Mouse (Mus musculus) liver, embryonic 14.5 days (tissue): ENCODE data around the gene Enho. TPM values are rescaled to one million over a fixed set of nuclear protein-coding genes. Genes with fewer than 3 reads are reported as not detected.

ENCODE experiments used
- ATAC-seq: fragments of 200-750 bp; cut with Nextera tagmentation; 2 replicates; pipeline ENCODE4 v1.8.0; 2017; ENCODE audit warnings: moderate number of reproducible peaks, mild to moderate bottlenecking, moderate library complexity; ENCODE audit not compliant: insufficient read depth
- DNase-seq, 3 experiments: peaks; one replicate each; pipeline ENCODE4 v3.0.0-alpha.2; 2012 to 2013; ENCODE audit warnings: low read depth in 3 of 3, low spot score in 3 of 3
- H3K27ac ChIP-seq: fragments of 300-500 bp; sonication (generic); 2 replicates; pipeline ENCODE4 v1.5.1; 2014; ENCODE audit warnings: moderate library complexity, mild to moderate bottlenecking, control low read depth, inconsistent platforms
- H3K27me3 ChIP-seq: fragments of 300-500 bp; sonication (generic); 2 replicates; pipeline ENCODE4 v1.6.1; 2014; ENCODE audit warnings: mild to moderate bottlenecking, low read length, moderate library complexity; ENCODE audit not compliant: control insufficient read depth, insufficient read depth
- H3K36me3 ChIP-seq: fragments of 300-500 bp; sonication (generic); replicated peaks from 2 replicates; pipeline ENCODE4 v1.6.1; 2014; ENCODE audit warnings: low read depth; ENCODE audit not compliant: control insufficient read depth, insufficient read depth
- H3K4me1 ChIP-seq, 2 experiments: fragments of 200-500 bp in 1 of 2; fragments of 300-500 bp in 1 of 2; sonication (generic) in 1 of 2; replicated peaks; 2 replicates each; pipeline ENCODE4 v1.6.1; 2012 to 2014; ENCODE audit warnings: antibody characterized with exemption in 1 of 2, inconsistent platforms in 1 of 2, low read length in 1 of 2; ENCODE audit not compliant: control insufficient read depth in 2 of 2, insufficient read depth in 2 of 2
- H3K4me2 ChIP-seq: fragments of 300-500 bp; sonication (generic); 2 replicates; pipeline ENCODE4 v1.6.1; 2014; ENCODE audit warnings: low read depth, mild to moderate bottlenecking, control low read depth, moderate library complexity
- H3K4me3 ChIP-seq, 2 experiments: fragments of 200-500 bp in 1 of 2; fragments of 300-500 bp in 1 of 2; sonication (generic) in 1 of 2; 2 replicates each; pipeline ENCODE4 v1.5.1; 2012 to 2014; ENCODE audit warnings: low read depth in 2 of 2, low read length in 2 of 2, mild to moderate bottlenecking in 2 of 2, control low read depth in 1 of 2, inconsistent platforms in 1 of 2, moderate library complexity in 1 of 2; ENCODE audit not compliant: insufficient read depth in 1 of 2
- H3K9ac ChIP-seq: fragments of 300-500 bp; sonication (generic); replicated peaks from 2 replicates; pipeline ENCODE4 v1.6.1; 2014; ENCODE audit warnings: mild to moderate bottlenecking, control low read depth, moderate library complexity
- H3K9me3 ChIP-seq: fragments of 300-500 bp; sonication (generic); 2 replicates; pipeline ENCODE4 v1.6.1; 2016; ENCODE audit warnings: low read length, mixed read lengths; ENCODE audit not compliant: control insufficient read depth
- CTCF ChIP-seq: IDR thresholded peaks from 2 replicates; pipeline ENCODE4 v1.5.1; 2016; ENCODE audit warnings: antibody characterized with exemption, low read depth, control low read depth
- EP300 ChIP-seq: IDR thresholded peaks from 2 replicates; pipeline ENCODE4 v1.6.1; 2016; ENCODE audit warnings: antibody characterized with exemption, low read depth
- WGBS: fragments of 180-500 bp; shearing (Covaris S2); extraction: QIAGEN DNeasy Blood & Tissue Kit; methylation state at CpG from one replicate; pipeline ENCODE4 v1.1.7; 2014; ENCODE audit not compliant: insufficient replicate concordance; 5-methylcytosine and 5-hydroxymethylcytosine counted together
- polyA plus RNA-seq, 2 experiments: library from polyadenylated mRNA; depleted of rRNA in 1 of 2; stranded (reverse) in 1 of 2; unstranded in 1 of 2; fragments of >200 nt; fragmentation: Nextera tagmentation in 1 of 2; extraction: Ambion mirVana in 1 of 2; gene quantifications; 2 replicates each; pipeline versions ENCODE4 v1.2.1 to v1.2.3; 2012 to 2014

The Enho gene
- polyA plus RNA-seq, 2 experiments: 1.2 to 1.8 TPM

DNA sequence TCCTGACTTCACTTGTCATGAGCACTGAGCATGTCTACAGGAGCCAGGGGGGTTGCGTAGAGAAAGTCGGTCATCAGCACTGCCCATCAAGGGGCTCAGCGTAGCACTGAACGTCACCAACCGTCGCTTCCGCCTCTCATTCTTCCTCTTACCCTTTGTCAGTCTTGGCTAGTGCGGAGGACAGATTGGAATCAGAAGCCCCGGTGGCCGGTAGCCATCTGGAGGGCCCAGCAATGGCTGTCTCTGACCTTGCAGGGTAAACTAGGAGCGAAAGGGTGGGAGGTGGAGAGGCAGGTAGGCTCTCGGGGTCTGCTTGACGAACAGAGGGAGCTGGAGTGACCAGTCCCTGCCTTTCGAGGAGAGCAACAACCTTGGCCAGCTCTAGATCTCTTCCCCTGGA lies 18.1 kb downstream of the Enho start:
- 70% methylated on average over 14 of the region's 14 CpGs for WGBS

DNA sequence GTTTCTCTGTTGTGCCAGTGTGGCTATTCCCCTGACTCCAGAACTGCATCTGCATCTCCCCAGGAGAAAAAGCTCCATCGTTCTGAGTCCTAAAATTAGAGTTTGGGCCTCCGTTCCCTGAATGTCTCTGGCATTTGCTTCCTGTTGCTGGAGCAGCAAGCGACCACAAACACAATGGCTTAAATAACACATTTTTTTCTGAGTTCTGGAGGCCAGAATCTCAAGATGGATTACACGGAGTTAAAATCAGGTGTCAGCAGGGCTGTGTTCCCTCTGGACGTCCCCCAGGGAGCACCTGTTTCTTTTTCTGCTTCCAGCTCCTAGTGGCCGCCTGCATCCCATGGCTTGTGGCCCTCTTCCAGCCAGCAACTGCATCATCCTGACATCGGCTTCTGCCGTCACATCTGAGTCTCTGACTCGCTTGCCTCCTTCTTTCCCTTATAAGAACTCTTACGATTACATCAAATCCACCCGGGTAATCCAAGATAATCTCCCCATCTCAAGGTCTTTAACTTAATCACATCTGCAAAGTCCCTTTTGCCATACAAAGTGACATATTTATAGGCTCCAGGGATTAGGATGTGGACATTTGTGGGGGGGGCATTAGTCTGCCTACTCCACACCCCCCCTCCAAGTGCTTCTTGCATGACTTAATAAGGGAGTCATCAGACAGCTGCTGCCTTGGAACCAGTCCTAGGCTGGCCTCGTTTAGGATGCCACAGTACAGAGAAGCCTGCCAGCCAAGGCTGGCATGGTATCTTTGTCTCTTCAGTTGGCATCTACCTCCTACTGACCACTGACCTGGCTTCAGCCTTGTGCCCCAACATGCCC lies 21.0 kb downstream of the Enho start:
- H3K9ac ChIP-seq: no peak overlapping the region
- H3K4me2 ChIP-seq: no peak overlapping the region
- H3K4me1 ChIP-seq: no peaks in the 10 kb centered on the region
- no peak for DNase-seq
- WGBS: 40% methylated on average over 12 of the region's 12 CpGs
- no peak for ATAC-seq
- H3K4me3 ChIP-seq: no peak overlapping the region
- no peak overlapping the region for H3K27ac ChIP-seq
- no peak for TF ChIP-seq EP300
- no peak for TF ChIP-seq CTCF
- H3K27me3 ChIP-seq: no peaks in the 10 kb centered on the region
- no peaks in the 10 kb centered on the region for H3K9me3 ChIP-seq
- H3K36me3 ChIP-seq: no peaks in the 10 kb centered on the region

More for the DNA sequence above, 18.1 kb downstream of the Enho start:
- H3K36me3 ChIP-seq: no peaks in the 10 kb centered on the region
- no peak overlapping the region for H3K4me2 ChIP-seq
- ATAC-seq: no peak
- H3K27me3 ChIP-seq: no peaks in the 10 kb centered on the region
- no peak for DNase-seq
- TF ChIP-seq EP300 (no peak), CTCF (no peak)
- no peaks in the 10 kb centered on the region for H3K9me3 ChIP-seq
- no peaks in the 10 kb centered on the region for H3K4me1 ChIP-seq
- no peak overlapping the region for H3K27ac ChIP-seq
- H3K9ac ChIP-seq: no peak overlapping the region
- H3K4me3 ChIP-seq: no peak overlapping the region

GRCm38 (mm10) chr4:41615661-41616599 lies 24.2 kb downstream of the Enho start:
- no peaks in the 10 kb centered on the region for H3K27me3 ChIP-seq
- ATAC-seq (no peak), DNase-seq (no peak)
- H3K36me3 ChIP-seq: no peaks in the 10 kb centered on the region
- no peak overlapping the region for H3K4me2 ChIP-seq
- WGBS: 50% methylated on average over 9 of the region's 9 CpGs
- no peak overlapping the region for H3K27ac ChIP-seq
- no peak overlapping the region for H3K4me3 ChIP-seq
- no peak overlapping the region for H3K9ac ChIP-seq
- TF ChIP-seq EP300: no peak
- TF ChIP-seq CTCF: no peak
- no peaks in the 10 kb centered on the region for H3K4me1 ChIP-seq
- H3K9me3 ChIP-seq: no peaks in the 10 kb centered on the region

- Histone ChIP-seq H3K36me3 (no peaks in the 10 kb centered on the region), H3K27me3 (no peaks in the 10 kb centered on the region), H3K4me1 (no peaks in the 10 kb centered on the region), H3K4me2 (no peak overlapping the region), H3K9ac (no peak overlapping the region), H3K9me3 (no peaks in the 10 kb centered on the region), H3K4me3 (no peak overlapping the region), H3K27ac (no peak overlapping the region)
- WGBS: 9% methylated on average over 7 of the region's 7 CpGs
- DNase-seq: peak in 1 of 3 experiments; percentile 22
- ATAC-seq: no peak
- TF ChIP-seq CTCF (peak; percentile 91), EP300 (no peak)
Measured at GRCm38 (mm10) chr4:41614156-41614555, 26.0 kb downstream of the Enho start.

DNA sequence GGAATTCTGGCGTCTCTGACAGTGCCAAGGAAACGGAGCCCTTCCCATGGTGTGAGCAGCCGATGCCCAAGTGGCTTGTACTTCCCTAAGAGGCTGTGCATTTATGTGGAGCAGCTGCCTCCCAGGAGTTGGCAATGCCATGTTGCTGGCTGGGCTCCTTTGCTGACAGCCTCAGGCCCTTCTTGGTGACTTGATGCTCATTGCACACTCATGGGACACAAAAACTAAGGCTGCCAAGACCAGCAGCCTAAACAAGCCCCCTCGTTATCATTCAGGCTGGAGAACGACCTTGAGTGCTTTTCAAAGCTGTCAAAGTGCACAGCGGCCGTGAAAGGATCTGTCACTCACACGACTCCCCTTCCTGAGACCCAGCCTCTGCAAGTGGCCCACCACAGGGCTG lies 28.0 kb downstream of the Enho start:
- Histone ChIP-seq H3K4me2 (no peak overlapping the region), H3K4me1 (no peaks in the 10 kb centered on the region), H3K27me3 (no peaks in the 10 kb centered on the region), H3K4me3 (no peak overlapping the region), H3K9me3 (no peaks in the 10 kb centered on the region), H3K9ac (no peak overlapping the region), H3K27ac (no peak overlapping the region), H3K36me3 (no peaks in the 10 kb centered on the region)
- ATAC-seq: no peak
- TF ChIP-seq CTCF (no peak), EP300 (no peak)
- no peak for DNase-seq
- 40% methylated on average over 8 of the region's 8 CpGs for WGBS
